Mouse (Mus musculus): ENCODE results near the gene Prkch. TPM values are rescaled to one million over a fixed set of nuclear protein-coding genes. Genes with fewer than 3 reads are reported as not detected.

Gene Prkch
- polyA plus RNA-seq, 1 experiment from 2014 or later, result 22.3 TPM

DNA sequence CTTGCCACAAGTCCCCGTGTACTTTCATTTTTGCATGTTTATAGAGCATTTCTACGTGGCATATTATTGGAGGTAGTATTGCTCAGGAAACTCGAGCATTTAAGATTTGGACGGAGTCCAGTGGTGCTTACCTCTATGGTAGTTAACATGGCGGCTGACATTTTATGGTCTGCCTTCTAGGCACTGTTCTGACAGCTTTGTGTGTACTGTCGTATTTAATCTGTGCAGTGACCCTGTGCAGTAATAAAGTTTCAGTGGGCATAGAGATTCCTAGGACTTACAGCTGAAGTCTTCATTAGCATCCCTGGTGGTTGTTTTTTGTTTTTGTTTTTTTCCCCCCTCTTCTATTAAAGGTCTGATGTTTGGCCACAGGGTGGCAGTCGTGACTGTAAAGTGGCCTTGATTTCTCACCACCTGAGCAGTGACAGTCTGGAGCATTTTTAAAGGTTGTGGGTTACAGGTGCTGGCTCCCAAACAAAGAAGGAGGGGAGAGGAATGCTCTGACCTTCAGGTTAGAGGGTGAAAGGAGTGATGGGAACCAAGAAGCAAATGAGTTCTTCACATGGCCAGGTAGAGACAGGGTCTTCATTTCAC lies 120.6 kb downstream of the Prkch start:
- Histone ChIP-seq H3K27ac (replicated peaks) (no peak overlapping the region), H3K4me2 (replicated peaks; ENCODE audit: low read depth) (no peak overlapping the region), H3K4me1 (replicated peaks; ENCODE audit: control insufficient read depth, insufficient read depth) (no peaks in the 10 kb centered on the region), H3K9me3 (ENCODE audit: control insufficient read depth, low read length) (no peaks in the 10 kb centered on the region), H3K27me3 (ENCODE audit: control insufficient read depth, insufficient read depth, low read length) (no peaks in the 10 kb centered on the region), H3K4me3 (ENCODE audit: low read depth, low read length) (no peak overlapping the region), H3K9ac (ENCODE audit: low read length) (no peak overlapping the region), H3K36me3 (ENCODE audit: control insufficient read depth, insufficient read depth, low read length) (no peaks in the 10 kb centered on the region)
- WGBS, result 44% methylated on average over 7 of the region's 7 CpGs
- TF ChIP-seq EP300 (optimal IDR thresholded peaks at IDR 0.05), result no peak
- peak; percentile 85 for TF ChIP-seq CTCF (IDR thresholded peaks at IDR 0.05; ENCODE audit: low read depth)
- peak; percentile 55; the same call in 1 of the 2 replicates for ATAC-seq (ENCODE audit: low FRiP score, low TSS enrichment)
- peak; percentile 67 for DNase-seq (ENCODE audit: low spot score)

- Histone ChIP-seq H3K27ac (replicated peaks) (no peak overlapping the region), H3K4me1 (replicated peaks; ENCODE audit: control insufficient read depth, insufficient read depth) (no peaks in the 10 kb centered on the region), H3K9ac (ENCODE audit: low read length) (no peak overlapping the region), H3K27me3 (ENCODE audit: control insufficient read depth, insufficient read depth, low read length) (no peaks in the 10 kb centered on the region), H3K4me2 (replicated peaks; ENCODE audit: low read depth) (no peak overlapping the region), H3K4me3 (ENCODE audit: low read depth, low read length) (no peak overlapping the region), H3K9me3 (ENCODE audit: control insufficient read depth, low read length) (no peaks in the 10 kb centered on the region), H3K36me3 (ENCODE audit: control insufficient read depth, insufficient read depth, low read length) (no peaks in the 10 kb centered on the region)
- TF ChIP-seq EP300 (optimal IDR thresholded peaks at IDR 0.05) (no peak), CTCF (IDR thresholded peaks at IDR 0.05; ENCODE audit: low read depth) (no peak)
- no peak for DNase-seq (ENCODE audit: low spot score)
- ATAC-seq (ENCODE audit: low FRiP score, low TSS enrichment), result no peak
- 41% methylated on average over 5 of the region's 5 CpGs for WGBS
These were observed 123.9 kb downstream of the Prkch start for GRCm38 (mm10) chr12:73708498-73708897.

DNA sequence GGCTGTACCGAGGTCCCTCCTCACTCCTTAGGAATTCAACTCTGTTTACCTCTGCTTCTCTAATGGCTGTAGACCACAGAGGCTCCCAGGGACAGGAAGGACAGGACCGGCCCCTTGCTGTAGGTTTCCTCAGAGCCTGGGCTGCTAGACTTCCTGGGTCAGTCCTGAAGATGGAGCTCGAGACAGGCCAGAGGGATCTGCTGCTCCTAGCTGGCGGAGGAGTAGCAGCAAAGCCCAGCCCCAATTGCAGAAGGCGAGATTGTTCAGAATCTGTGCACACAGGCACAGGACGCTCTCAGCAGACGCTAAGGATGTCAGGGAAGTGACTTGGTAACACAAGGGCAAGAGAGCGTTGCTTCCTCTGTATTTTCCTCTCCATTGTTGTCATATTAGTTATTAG lies 124.3 kb downstream of the Prkch start:
- Histone ChIP-seq H3K9me3 (ENCODE audit: control insufficient read depth, low read length) (no peaks in the 10 kb centered on the region), H3K36me3 (ENCODE audit: control insufficient read depth, insufficient read depth, low read length) (no peaks in the 10 kb centered on the region), H3K27me3 (ENCODE audit: control insufficient read depth, insufficient read depth, low read length) (no peaks in the 10 kb centered on the region), H3K4me2 (replicated peaks; ENCODE audit: low read depth) (no peak overlapping the region), H3K4me3 (ENCODE audit: low read depth, low read length) (no peak overlapping the region), H3K9ac (ENCODE audit: low read length) (no peak overlapping the region), H3K4me1 (replicated peaks; ENCODE audit: control insufficient read depth, insufficient read depth) (no peaks in the 10 kb centered on the region), H3K27ac (replicated peaks) (no peak overlapping the region)
- peak; percentile 82 for ATAC-seq (ENCODE audit: low FRiP score, low TSS enrichment)
- DNase-seq (ENCODE audit: low spot score), result peak; percentile 71
- TF ChIP-seq EP300 (optimal IDR thresholded peaks at IDR 0.05) (no peak), CTCF (IDR thresholded peaks at IDR 0.05; ENCODE audit: low read depth) (peak; percentile 90)
- WGBS, result 9% methylated on average over 8 of the region's 8 CpGs

DNA sequence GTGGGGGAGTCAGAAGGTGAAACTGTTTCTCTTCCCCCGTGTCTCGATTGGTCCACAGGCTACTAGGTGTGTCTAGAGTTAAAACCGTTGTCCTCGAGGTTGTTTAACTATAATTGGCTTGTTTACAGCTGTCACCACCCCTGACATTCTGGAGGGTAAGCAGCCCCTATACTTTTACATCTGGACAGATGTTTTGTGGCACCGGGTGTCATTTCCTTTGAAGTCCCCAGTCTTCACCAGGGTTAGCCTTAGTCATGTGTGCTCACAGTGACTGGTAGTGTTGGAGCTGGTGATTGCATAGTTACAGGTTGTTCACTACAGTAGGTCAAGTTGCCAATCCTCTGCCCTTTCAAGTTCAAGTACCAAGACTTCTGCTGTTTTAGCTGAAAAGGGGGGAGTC lies 126.2 kb downstream of the Prkch start:
- H3K4me1 ChIP-seq (replicated peaks; ENCODE audit: control insufficient read depth, insufficient read depth), result no peaks in the 10 kb centered on the region
- WGBS, result 75% methylated on average over 5 of the region's 5 CpGs
- no peaks in the 10 kb centered on the region for H3K9me3 ChIP-seq (ENCODE audit: control insufficient read depth, low read length)
- H3K27ac ChIP-seq (replicated peaks), result no peak overlapping the region
- H3K9ac ChIP-seq (ENCODE audit: low read length), result no peak overlapping the region
- no peak for DNase-seq (ENCODE audit: low spot score)
- TF ChIP-seq EP300 (optimal IDR thresholded peaks at IDR 0.05) (no peak), CTCF (IDR thresholded peaks at IDR 0.05; ENCODE audit: low read depth) (no peak)
- ATAC-seq (ENCODE audit: low FRiP score, low TSS enrichment), result no peak
- H3K4me2 ChIP-seq (replicated peaks; ENCODE audit: low read depth), result no peak overlapping the region
- H3K36me3 ChIP-seq (ENCODE audit: control insufficient read depth, insufficient read depth, low read length), result no peaks in the 10 kb centered on the region
- H3K27me3 ChIP-seq (ENCODE audit: control insufficient read depth, insufficient read depth, low read length), result no peaks in the 10 kb centered on the region
- no peak overlapping the region for H3K4me3 ChIP-seq (ENCODE audit: low read depth, low read length)

- no peak overlapping the region for H3K4me3 ChIP-seq (ENCODE audit: low read depth, low read length)
- H3K9ac ChIP-seq (ENCODE audit: low read length), result no peak overlapping the region
- DNase-seq (ENCODE audit: low spot score), result no peak
- TF ChIP-seq CTCF (IDR thresholded peaks at IDR 0.05; ENCODE audit: low read depth), result no peak
- no peak for TF ChIP-seq EP300 (optimal IDR thresholded peaks at IDR 0.05)
- H3K9me3 ChIP-seq (ENCODE audit: control insufficient read depth, low read length), result no peaks in the 10 kb centered on the region
- H3K4me1 ChIP-seq (replicated peaks; ENCODE audit: control insufficient read depth, insufficient read depth), result no peaks in the 10 kb centered on the region
- no peak for ATAC-seq (ENCODE audit: low FRiP score, low TSS enrichment)
- no peaks in the 10 kb centered on the region for H3K27me3 ChIP-seq (ENCODE audit: control insufficient read depth, insufficient read depth, low read length)
- no peak overlapping the region for H3K4me2 ChIP-seq (replicated peaks; ENCODE audit: low read depth)
- H3K27ac ChIP-seq (replicated peaks), result no peak overlapping the region
- no peaks in the 10 kb centered on the region for H3K36me3 ChIP-seq (ENCODE audit: control insufficient read depth, insufficient read depth, low read length)
- 64% methylated on average over 6 of the region's 6 CpGs for WGBS
These were observed 127.5 kb downstream of the Prkch start for GRCm38 (mm10) chr12:73712122-73712521.

- H3K27me3 ChIP-seq (ENCODE audit: control insufficient read depth, insufficient read depth, low read length), result no peaks in the 10 kb centered on the region
- H3K4me1 ChIP-seq (replicated peaks; ENCODE audit: control insufficient read depth, insufficient read depth), result no peaks in the 10 kb centered on the region
- TF ChIP-seq CTCF (IDR thresholded peaks at IDR 0.05; ENCODE audit: low read depth) (no peak), EP300 (optimal IDR thresholded peaks at IDR 0.05) (no peak)
- ATAC-seq (ENCODE audit: low FRiP score, low TSS enrichment) (no peak), DNase-seq (ENCODE audit: low spot score) (no peak)
- 96% methylated on average over 5 of the region's 5 CpGs for WGBS
- H3K4me2 ChIP-seq (replicated peaks; ENCODE audit: low read depth), result no peak overlapping the region
- H3K27ac ChIP-seq (replicated peaks), result no peak overlapping the region
- no peak overlapping the region for H3K4me3 ChIP-seq (ENCODE audit: low read depth, low read length)
- no peaks in the 10 kb centered on the region for H3K36me3 ChIP-seq (ENCODE audit: control insufficient read depth, insufficient read depth, low read length)
- H3K9ac ChIP-seq (ENCODE audit: low read length), result no peak overlapping the region
- no peaks in the 10 kb centered on the region for H3K9me3 ChIP-seq (ENCODE audit: control insufficient read depth, low read length)
These were observed 130.0 kb downstream of the Prkch start for GRCm38 (mm10) chr12:73714589-73714988.

All from stomach, postnatal 0 days (tissue).